ENCODE assay signal across 9 mouse cellular contexts in genomic region chr4:116821694-116822016, GRCm38 (mm10). TPM values are rescaled to one million over a fixed set of nuclear protein-coding genes. Genes with fewer than 3 reads are reported as not detected.
A peak's percentile ranks its signal among the peaks of the same experiment; 100 is the strongest.
DNase-seq lines count a peak whose midpoint lies in the region; ATAC-seq and TF ChIP-seq lines count a peak whose summit lies in the region.
"Had no signal": no experiment of that assay in that cellular context is flagged by ENCODE, and none has a peak within 500 bp of the region (broad histone marks: within the 10 kb centered on the region; RNA-seq: fewer than 3 reads in every experiment).

Hpdl (minus strand) TSS chr4:116821707.

- no peak for ATAC-seq in heart, embryonic 15.5 days (replicated peaks; ENCODE audit: insufficient number of reproducible peaks, insufficient read depth, low FRiP score, low read depth)
- no peak; the same call in 1 of the 2 replicates for ATAC-seq in forebrain, postnatal 0 days
- peak; percentile 38; the same call in 1 of the 2 replicates for ATAC-seq in liver, postnatal 0 days
- ATAC-seq: Patski had no signal

- peak within 1 kb of the TSS; percentile 51 for H3K9ac ChIP-seq in heart, embryonic 15.5 days
- H3K9ac ChIP-seq in ES-E14 (ENCODE audit: insufficient read depth, low read depth, low read length, poor library complexity, severe bottlenecking), result peak within 1 kb of the TSS; percentile 70
- peak within 1 kb of the TSS; percentile 49 for H3K9ac ChIP-seq in forebrain, postnatal 0 days
- H3K9ac ChIP-seq in liver, postnatal 0 days (replicated peaks), result peak within 1 kb of the TSS; percentile 65

- H3K27me3 ChIP-seq in heart, embryonic 15.5 days, result peaks cover 15% of the 10 kb centered on the region
- peaks cover 4% of the 10 kb centered on the region; the same call in 1 of the 2 replicates for H3K27me3 ChIP-seq in forebrain, postnatal 0 days (ENCODE audit: insufficient read depth, low read length)
- H3K27me3 ChIP-seq in liver, postnatal 0 days (ENCODE audit: insufficient read depth, low read length), result peaks cover 17% of the 10 kb centered on the region
- H3K27me3 ChIP-seq: Patski had no signal

- H3K4me3 ChIP-seq in heart, embryonic 15.5 days, result peak within 1 kb of the TSS; percentile 57
- peak within 1 kb of the TSS; percentile 62 to 75 for H3K4me3 ChIP-seq in ES-E14 (ENCODE audit: insufficient read depth in 1 of 2, low read depth in 1 of 2, low read length in 2 of 2, poor library complexity in 1 of 2, severe bottlenecking in 1 of 2)
- H3K4me3 ChIP-seq in forebrain, postnatal 0 days (ENCODE audit: low read depth, low read length), result peak within 1 kb of the TSS; percentile 41
- H3K4me3 ChIP-seq in liver, postnatal 0 days (ENCODE audit: low read depth, low read length), result peak within 1 kb of the TSS; percentile 60

- peaks cover 18% of the 10 kb centered on the region for H3K4me1 ChIP-seq in heart, embryonic 15.5 days (replicated peaks)
- peaks cover 0 to 11% of the 10 kb centered on the region in 2 experiments; a peak in 3 of 4 replicates for H3K4me1 ChIP-seq in ES-E14 (ENCODE audit: control insufficient read depth in 2 of 2, insufficient read depth in 2 of 2, low read length in 2 of 2, poor library complexity in 1 of 2)
- peaks cover 10% of the 10 kb centered on the region for H3K4me1 ChIP-seq in forebrain, postnatal 0 days (ENCODE audit: insufficient read depth)
- H3K4me1 ChIP-seq in liver, postnatal 0 days (ENCODE audit: insufficient read depth), result peaks cover 18% of the 10 kb centered on the region

- H3K4me2 ChIP-seq in heart, embryonic 15.5 days, result peak within 1 kb of the TSS; percentile 99
- peak within 1 kb of the TSS; percentile 84 for H3K4me2 ChIP-seq in forebrain, postnatal 0 days (ENCODE audit: low read depth)
- peak within 1 kb of the TSS; percentile 87 for H3K4me2 ChIP-seq in liver, postnatal 0 days (ENCODE audit: low read depth, low read length)

- no peaks in the 10 kb centered on the region for H3K36me3 ChIP-seq in heart, embryonic 15.5 days
- peaks cover 15% of the 10 kb centered on the region; the same call in 1 of the 2 replicates for H3K36me3 ChIP-seq in ES-E14 (ENCODE audit: control insufficient read depth, insufficient read depth, low read length, poor library complexity, severe bottlenecking)
- no peaks in the 10 kb centered on the region; the same call in 1 of the 2 replicates for H3K36me3 ChIP-seq in forebrain, postnatal 0 days (ENCODE audit: insufficient read depth)
- no peaks in the 10 kb centered on the region for H3K36me3 ChIP-seq in liver, postnatal 0 days (replicated peaks; ENCODE audit: insufficient read depth, low read length)

- no peak within 1 kb of the TSS for H3K27ac ChIP-seq in heart, embryonic 15.5 days
- H3K27ac ChIP-seq in ES-E14 (ENCODE audit: insufficient read depth, low read depth, low read length, poor library complexity, severe bottlenecking), result no peak within 1 kb of the TSS
- H3K27ac ChIP-seq in forebrain, postnatal 0 days (ENCODE audit: low read depth, low read length), result no peak within 1 kb of the TSS
- H3K27ac ChIP-seq in liver, postnatal 0 days (ENCODE audit: low read depth), result no peak within 1 kb of the TSS

- TF ChIP-seq EP300 in liver, postnatal 0 days (IDR thresholded peaks at IDR 0.05; ENCODE audit: low read depth), result no peak

- DNase-seq in heart, postnatal 25 days (ENCODE audit: low spot score), result no peak
- DNase-seq in ES-E14 (ENCODE audit: low read depth, low spot score), result no peak
- no peak for DNase-seq in forebrain, postnatal 0 days
- DNase-seq in liver, postnatal 0 days, result no peak
- no peak for DNase-seq in layer of hippocampus, postnatal 10 days (ENCODE audit: low spot score in 2 of 2)
- no peak for DNase-seq in left cerebral cortex, adult 9 months (ENCODE audit: low spot score in 2 of 2)
- DNase-seq in natural killer cell, adult 2 months (ENCODE audit: low spot score in 2 of 2), result no peak

- H3K9me3 ChIP-seq in heart, embryonic 15.5 days (replicated peaks), result no peaks in the 10 kb centered on the region
- H3K9me3 ChIP-seq in ES-E14 (ENCODE audit: control insufficient read depth, insufficient read depth, low read depth, low read length), result no peaks in the 10 kb centered on the region
- H3K9me3 ChIP-seq in forebrain, postnatal 0 days (ENCODE audit: low read length), result no peaks in the 10 kb centered on the region
- no peaks in the 10 kb centered on the region for H3K9me3 ChIP-seq in liver, postnatal 0 days (ENCODE audit: low read length)

- in situ Hi-C loops in ES-E14 (cut with MboI; ENCODE audit: low sequenced_read_pairs in 2 of 2, unreplicated experiment in 2 of 2), result loop anchor here (5.0 to 25.0 kb wide), 3 partner anchors 171 to 316 kb away; partner anchors contain the start of genes Urod (in 2 of the 2), Btbd19 (in 1 of the 2), Hectd3 (in 1 of the 2) and Plk3 (in 1 of the 2)

- WGBS in heart, embryonic 15.5 days, result 11% methylated on average over 9 of the region's 9 CpGs
- 14% methylated on average over 9 of the region's 9 CpGs for WGBS in forebrain, postnatal 0 days
- WGBS in liver, postnatal 0 days (ENCODE audit: insufficient replicate concordance), result 13% methylated on average over 9 of the region's 9 CpGs

- no peak for TF ChIP-seq CTCF in forebrain, postnatal 0 days (IDR thresholded peaks at IDR 0.05; ENCODE audit: low read depth)
- no peak for TF ChIP-seq CTCF in liver, postnatal 0 days (IDR thresholded peaks at IDR 0.05; ENCODE audit: low read depth)

- intact Hi-C loops in heart, postnatal 25 days (cut with DNase I), result no loop called here

TF ChIP-seq in ES-E14, 5 proteins besides CTCF, POLR2A, EP300 and RAD21:
- TF ChIP-seq CHD2 (IDR thresholded peaks at IDR 0.05; ENCODE audit: low read depth, low read length), result no peak
- no peak for TF ChIP-seq MAFK (IDR thresholded peaks at IDR 0.05; ENCODE audit: insufficient read depth, low read depth, low read length)
- TF ChIP-seq ZNF384 (IDR thresholded peaks at IDR 0.05; ENCODE audit: low read depth, low read length), result peak; percentile 80
- no peak for TF ChIP-seq HCFC1 (IDR thresholded peaks at IDR 0.05; ENCODE audit: borderline replicate concordance, insufficient read depth, low read length)
- no peak for TF ChIP-seq ZC3H11A (IDR thresholded peaks at IDR 0.05; ENCODE audit: borderline replicate concordance, low read depth, low read length)

RNA-seq across cellular contexts. Expression of gene Hpdl, which starts in this region (rescaled TPM):
- 0.89 and 1.0 TPM in 2 replicates for polyA plus RNA-seq in heart, embryonic 15.5 days (2015; fragmentation: Nextera tagmentation; extraction: Ambion mirVana)
- total RNA-seq in heart, postnatal 25 days (2021), result 1 to 10 TPM; 4.2 to 4.8 TPM
- total RNA-seq in ES-E14 (2012; rRNA removed), result 5.4 and 5.8 TPM in 2 replicates
- 0.38 and 0.43 TPM in 2 replicates for total RNA-seq in forebrain, postnatal 0 days (2014; rRNA removed)
- polyA plus RNA-seq in forebrain, postnatal 0 days (2015; fragmentation: Nextera tagmentation; extraction: Ambion mirVana), result 0.74 and 0.78 TPM in 2 replicates
- polyA plus RNA-seq in liver, postnatal 0 days (2015; fragmentation: Nextera tagmentation; extraction: Ambion mirVana), result 0.22 TPM in 1 of 2 replicates, not detected in the other
- 1 to 10 TPM; 1.1 TPM for total RNA-seq in layer of hippocampus, postnatal 10 days (2021)

Comparison
In these comparisons a context has a peak if more than half of its experiments do, and no peak if none do; other contexts are left out.
1. Peak in ATAC-seq, H3K4me3 ChIP-seq, H3K9ac ChIP-seq and H3K4me2 ChIP-seq in liver, postnatal 0 days; RNA of the gene not detected or under 1 TPM.